Mouse (Mus musculus): ENCODE results near the gene Ccdc114. TPM values are rescaled to one million over a fixed set of nuclear protein-coding genes. Genes with fewer than 3 reads are reported as not detected.
"Not testable (repeated sequence)": the region's sequence is repeated elsewhere in the genome, so short reads cannot be mapped to it uniquely, and the experiment has no call there.

Ccdc114 gene
- total RNA-seq, 4 experiments from 2014 or later, result 17.8 to 92.8 (median 47.9) TPM

GRCm38 (mm10) chr7:45919083-45919671, 4.7 kb upstream of the Ccdc114 start:
- DNase-seq, result no peak

GRCm38 (mm10) chr7:45919761-45920160, 4.1 kb upstream of the Ccdc114 start:
- no peak for DNase-seq

- peak; percentile 85 for DNase-seq
Observed at GRCm38 (mm10) chr7:45920583-45921241, 3.2 kb upstream of the Ccdc114 start.

- DNase-seq, result no peak
Observed at GRCm38 (mm10) chr7:45921242-45921621, 2.6 kb upstream of the Ccdc114 start, which contains the start of gene Emp3. TSS of gene Emp3 (minus strand) at chr7:45921404.

- DNase-seq, result no peak
Observed at GRCm38 (mm10) chr7:45921950-45922600, 1.8 kb upstream of the Ccdc114 start.

- DNase-seq, result peak; percentile 96
Observed at GRCm38 (mm10) chr7:45922928-45923761, 727 bp upstream of the Ccdc114 start.

- DNase-seq, result peak; percentile 35
Observed at GRCm38 (mm10) chr7:45924429-45924816, 551 bp downstream of the Ccdc114 start.

GRCm38 (mm10) chr7:45928626-45929295, 4.9 kb downstream of the Ccdc114 start:
- no peak for DNase-seq

- no peak for DNase-seq
Observed at GRCm38 (mm10) chr7:45929688-45930087, 5.8 kb downstream of the Ccdc114 start.

- DNase-seq, result not testable (repeated sequence)
Observed at GRCm38 (mm10) chr7:45933766-45934165, 9.9 kb downstream of the Ccdc114 start.

GRCm38 (mm10) chr7:45935114-45935513, 11.2 kb downstream of the Ccdc114 start:
- no peak for DNase-seq

- no peak for DNase-seq
Observed at GRCm38 (mm10) chr7:45939836-45940235, 16.0 kb downstream of the Ccdc114 start.

GRCm38 (mm10) chr7:45941986-45942385, 18.1 kb downstream of the Ccdc114 start:
- DNase-seq, result peak; percentile 79

GRCm38 (mm10) chr7:45943280-45943679, 19.4 kb downstream of the Ccdc114 start:
- DNase-seq, result not testable (repeated sequence)

- no peak for DNase-seq
Observed at GRCm38 (mm10) chr7:45949061-45949460, 25.2 kb downstream of the Ccdc114 start.

GRCm38 (mm10) chr7:45956611-45957010, 32.7 kb downstream of the Ccdc114 start:
- DNase-seq, result no peak

- no peak for DNase-seq
Observed at GRCm38 (mm10) chr7:45971831-45972723, 48.2 kb downstream of the Ccdc114 start.

GRCm38 (mm10) chr7:45973271-45973687, 49.4 kb downstream of the Ccdc114 start:
- no peak for DNase-seq

- no peak for DNase-seq
Observed at GRCm38 (mm10) chr7:45974103-45974502, 50.2 kb downstream of the Ccdc114 start.

GRCm38 (mm10) chr7:45974512-45974911, 50.6 kb downstream of the Ccdc114 start:
- DNase-seq, result no peak

- DNase-seq, result no peak
Observed at GRCm38 (mm10) chr7:45981612-45982011, 57.7 kb downstream of the Ccdc114 start.

Data from adrenal gland, adult 8-10 months (tissue).